Mouse (Mus musculus) stomach, embryonic 16.5 days (tissue): ENCODE data around the gene Rsph6a. TPM values are rescaled to one million over a fixed set of nuclear protein-coding genes. Genes with fewer than 3 reads are reported as not detected.

ENCODE experiments used
- ATAC-seq: fragments of 200-750 bp; cut with Nextera tagmentation; 2 replicates; pipeline ENCODE4 v1.8.0; 2017; ENCODE audit warnings: moderate number of reproducible peaks, moderate TSS enrichment; ENCODE audit not compliant: insufficient read depth, low FRiP score
- H3K27ac ChIP-seq: fragments of 300-500 bp; sonication (generic); 2 replicates; pipeline ENCODE4 v1.5.1; 2014; ENCODE audit warnings: low read length
- H3K27me3 ChIP-seq: fragments of 300-500 bp; sonication (generic); 2 replicates; pipeline ENCODE4 v1.6.1; 2014; ENCODE audit warnings: low read length, control low read depth, mixed read lengths; ENCODE audit not compliant: control insufficient read depth, insufficient read depth
- H3K36me3 ChIP-seq: fragments of 300-500 bp; sonication (generic); 2 replicates; pipeline ENCODE4 v1.6.1; 2014; ENCODE audit warnings: low read length; ENCODE audit not compliant: control insufficient read depth, insufficient read depth
- H3K4me1 ChIP-seq: fragments of 300-500 bp; sonication (generic); 2 replicates; pipeline ENCODE4 v1.6.1; 2014; ENCODE audit warnings: low read length, control low read depth, mixed read lengths; ENCODE audit not compliant: control insufficient read depth, insufficient read depth
- H3K4me2 ChIP-seq: fragments of 300-500 bp; sonication (generic); 2 replicates; pipeline ENCODE4 v1.6.1; 2014; ENCODE audit warnings: low read depth, low read length, mixed read lengths
- H3K4me3 ChIP-seq: fragments of 300-500 bp; sonication (generic); replicated peaks from 2 replicates; pipeline ENCODE4 v1.5.1; 2014; ENCODE audit warnings: mild to moderate bottlenecking, low read length
- H3K9ac ChIP-seq: fragments of 300-500 bp; sonication (generic); 2 replicates; pipeline ENCODE4 v1.6.1; 2014; ENCODE audit warnings: low read length
- H3K9me3 ChIP-seq: fragments of 300-500 bp; sonication (generic); replicated peaks from 2 replicates; pipeline ENCODE4 v1.6.1; 2016; ENCODE audit warnings: low read length, control low read depth; ENCODE audit not compliant: control insufficient read depth
- WGBS: fragments of 180-500 bp; shearing (Covaris S2); extraction: QIAGEN DNeasy Blood & Tissue Kit; methylation state at CpG from one replicate; pipeline ENCODE4 v1.1.7; 2014; 5-methylcytosine and 5-hydroxymethylcytosine counted together
- polyA plus RNA-seq: library from polyadenylated mRNA; unstranded; fragments of >200 nt; fragmentation: Nextera tagmentation; extraction: Ambion mirVana; gene quantifications from 2 replicates; pipeline ENCODE4 v1.2.1, GENCODE M21; 2015

Rsph6a gene
- polyA plus RNA-seq, 1 experiment from 2014 or later: not detected

GRCm38 (mm10) chr7:19088813-19089212 is 34.3 kb downstream of the Rsph6a start:
- Histone ChIP-seq H3K27ac (no peak overlapping the region), H3K4me2 (no peak overlapping the region), H3K9ac (no peak overlapping the region), H3K36me3 (peaks cover 17% of the 10 kb centered on the region; the same call in 1 of the 2 replicates), H3K27me3 (no peaks in the 10 kb centered on the region), H3K9me3 (no peaks in the 10 kb centered on the region), H3K4me3 (no peak overlapping the region), H3K4me1 (peaks cover 47% of the 10 kb centered on the region)
- ATAC-seq: no peak
- 43% methylated on average over 10 of the region's 10 CpGs for WGBS

- H3K9ac ChIP-seq: peak overlapping the region; percentile 70
Measured at GRCm38 (mm10) chr7:19091913-19092312, 37.4 kb downstream of the Rsph6a start.

GRCm38 (mm10) chr7:19092381-19093173 is 38.1 kb downstream of the Rsph6a start:
- Histone ChIP-seq H3K27ac (peak overlapping the region; percentile 94), H3K9ac (peak overlapping the region; percentile 70), H3K9me3 (no peaks in the 10 kb centered on the region), H3K4me1 (peaks cover 33% of the 10 kb centered on the region), H3K27me3 (no peaks in the 10 kb centered on the region), H3K4me2 (peak overlapping the region; percentile 89), H3K36me3 (peaks cover 12% of the 10 kb centered on the region; the same call in 1 of the 2 replicates), H3K4me3 (peak overlapping the region; percentile 76)
- WGBS: 8% methylated on average over 38 of the region's 38 CpGs
- peak; percentile 25 for ATAC-seq

More at GRCm38 (mm10) chr7:19091913-19092312, 37.4 kb downstream of the Rsph6a start:
- Histone ChIP-seq H3K9me3 (no peaks in the 10 kb centered on the region), H3K4me3 (no peak overlapping the region), H3K27me3 (no peaks in the 10 kb centered on the region), H3K27ac (peak overlapping the region; percentile 94; the same call in 1 of the 2 replicates), H3K4me2 (no peak overlapping the region), H3K4me1 (peaks cover 28% of the 10 kb centered on the region), H3K36me3 (peaks cover 15% of the 10 kb centered on the region; the same call in 1 of the 2 replicates)
- no peak for ATAC-seq
- WGBS: 52% methylated on average over 17 of the region's 17 CpGs

- peak overlapping the region; percentile 76 for H3K4me3 ChIP-seq
- peak overlapping the region; percentile 94 for H3K27ac ChIP-seq
- H3K27me3 ChIP-seq: no peaks in the 10 kb centered on the region
- no peaks in the 10 kb centered on the region for H3K9me3 ChIP-seq
- WGBS: 0% methylated on average over 15 of the region's 15 CpGs
- peak overlapping the region; percentile 70 for H3K9ac ChIP-seq
- H3K4me1 ChIP-seq: peaks cover 33% of the 10 kb centered on the region
- peak overlapping the region; percentile 89 for H3K4me2 ChIP-seq
- ATAC-seq: peak; percentile 48
- H3K36me3 ChIP-seq: peaks cover 11% of the 10 kb centered on the region; the same call in 1 of the 2 replicates
Measured at GRCm38 (mm10) chr7:19093174-19093521, 38.7 kb downstream of the Rsph6a start.

GRCm38 (mm10) chr7:19093537-19094385 is 39.3 kb downstream of the Rsph6a start:
- Histone ChIP-seq H3K27me3 (no peaks in the 10 kb centered on the region), H3K4me3 (peak overlapping the region; percentile 76), H3K9me3 (no peaks in the 10 kb centered on the region), H3K36me3 (0 out of 2 replicates have a peak, but pooled peaks cover 5% of the 10 kb centered on the region), H3K4me2 (peak overlapping the region; percentile 89), H3K9ac (peak overlapping the region; percentile 90), H3K27ac (peak overlapping the region; percentile 94), H3K4me1 (peaks cover 34% of the 10 kb centered on the region)
- WGBS: under 1% methylated on average over 45 of the region's 45 CpGs
- ATAC-seq: peak; percentile 86

GRCm38 (mm10) chr7:19094471-19094825 is 40.0 kb downstream of the Rsph6a start, which contains the start of gene Six5:
Gene Six5, plus strand, starts transcription at chr7:19094594.
- 0% methylated on average over 16 of the region's 36 CpGs for WGBS
- Histone ChIP-seq H3K9ac (peak within 1 kb of the TSS; percentile 90), H3K4me1 (peaks cover 35% of the 10 kb centered on the region), H3K27ac (peak within 1 kb of the TSS; percentile 94), H3K4me2 (peak within 1 kb of the TSS; percentile 89), H3K36me3 (no peaks in the 10 kb centered on the region), H3K27me3 (no peaks in the 10 kb centered on the region), H3K9me3 (no peaks in the 10 kb centered on the region), H3K4me3 (peak within 1 kb of the TSS; percentile 76)
- peak; percentile 1; the same call in 1 of the 2 replicates for ATAC-seq

- Histone ChIP-seq H3K9ac (peak overlapping the region; percentile 90), H3K4me2 (peak overlapping the region; percentile 89), H3K4me1 (peaks cover 35% of the 10 kb centered on the region), H3K27me3 (no peaks in the 10 kb centered on the region), H3K4me3 (peak overlapping the region; percentile 76), H3K36me3 (no peaks in the 10 kb centered on the region), H3K9me3 (no peaks in the 10 kb centered on the region), H3K27ac (peak overlapping the region; percentile 94)
- ATAC-seq: no peak
- WGBS: under 1% methylated on average over 87 of the region's 87 CpGs
Measured at GRCm38 (mm10) chr7:19094826-19095750, 40.6 kb downstream of the Rsph6a start.

GRCm38 (mm10) chr7:19095751-19096110 is 41.2 kb downstream of the Rsph6a start:
- H3K9me3 ChIP-seq: no peaks in the 10 kb centered on the region
- peaks cover 35% of the 10 kb centered on the region for H3K4me1 ChIP-seq
- WGBS: under 1% methylated on average over 19 of the region's 19 CpGs
- H3K9ac ChIP-seq: peak overlapping the region; percentile 90
- ATAC-seq: no peak
- no peaks in the 10 kb centered on the region for H3K27me3 ChIP-seq
- H3K4me3 ChIP-seq: peak overlapping the region; percentile 76
- peak overlapping the region; percentile 89 for H3K4me2 ChIP-seq
- no peaks in the 10 kb centered on the region for H3K36me3 ChIP-seq
- peak overlapping the region; percentile 94 for H3K27ac ChIP-seq
